Mouse (Mus musculus): Measurements from ENCODE around the gene Samhd1.

DNA sequence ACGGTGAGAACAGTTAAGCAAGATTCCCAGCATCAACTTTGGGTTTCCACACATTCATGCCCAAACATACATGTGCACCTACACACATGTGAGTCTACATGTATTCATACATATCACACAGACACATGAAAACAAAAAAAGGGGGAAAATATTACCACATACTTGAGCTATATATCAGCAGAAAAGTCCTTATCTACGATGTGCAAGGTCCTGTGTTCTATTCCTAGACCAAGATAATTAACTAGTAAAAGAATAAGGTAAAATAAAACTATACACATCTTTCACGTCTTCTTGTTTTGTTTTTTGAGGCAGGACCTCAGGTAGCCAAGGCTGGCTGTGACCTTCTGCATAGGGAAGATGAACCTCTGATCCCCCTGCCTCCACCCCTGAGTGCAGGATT is 41.2 kb upstream of the Samhd1 start:
- TF ChIP-seq ZC3H11A (IDR thresholded peaks at IDR 0.05; ENCODE audit: borderline replicate concordance, low read depth, low read length) (no peak), CHD2 (IDR thresholded peaks at IDR 0.05; ENCODE audit: low read depth, low read length) (no peak), MAFK (IDR thresholded peaks at IDR 0.05; ENCODE audit: insufficient read depth, low read depth, low read length) (no peak)
